Mouse (Mus musculus) neural tube, embryonic 12.5 days (tissue): ENCODE data around the gene Tmem44. TPM values are rescaled to one million over a fixed set of nuclear protein-coding genes. Genes with fewer than 3 reads are reported as not detected.

Experiments used
- ATAC-seq: fragments of 200-750 bp; cut with Nextera tagmentation; 2 replicates; pipeline ENCODE4 v1.8.0; 2017; ENCODE audit warnings: low read depth, mild to moderate bottlenecking, moderate TSS enrichment, moderate library complexity; ENCODE audit not compliant: low FRiP score
- H3K27ac ChIP-seq: fragments of 300-500 bp; sonication (generic); 2 replicates; pipeline ENCODE4 v1.5.1; 2016
- H3K27me3 ChIP-seq: fragments of 300-500 bp; sonication (generic); replicated peaks from 2 replicates; pipeline ENCODE4 v1.6.1; 2016; ENCODE audit warnings: mild to moderate bottlenecking
- H3K36me3 ChIP-seq: fragments of 300-500 bp; sonication (generic); 2 replicates; pipeline ENCODE4 v1.6.1; 2016; ENCODE audit warnings: mild to moderate bottlenecking
- H3K4me1 ChIP-seq: fragments of 300-500 bp; sonication (generic); 2 replicates; pipeline ENCODE4 v1.6.1; 2016
- H3K4me2 ChIP-seq: fragments of 300-500 bp; sonication (generic); replicated peaks from 2 replicates; pipeline ENCODE4 v1.6.1; 2016; ENCODE audit warnings: mild to moderate bottlenecking
- H3K4me3 ChIP-seq: fragments of 300-500 bp; sonication (generic); 2 replicates; pipeline ENCODE4 v1.5.1; 2016
- H3K9ac ChIP-seq: fragments of 300-500 bp; sonication (generic); 2 replicates; pipeline ENCODE4 v1.6.1; 2016; ENCODE audit warnings: mild to moderate bottlenecking
- H3K9me3 ChIP-seq: fragments of 300-500 bp; sonication (generic); 2 replicates; pipeline ENCODE4 v1.6.1; 2016; ENCODE audit warnings: mild to moderate bottlenecking
- WGBS: fragments of 180-500 bp; shearing (Covaris S2); methylation state at CpG from one replicate; pipeline ENCODE4 v1.1.7; 2016; 5-methylcytosine and 5-hydroxymethylcytosine counted together
- polyA plus RNA-seq: library from polyadenylated mRNA; unstranded; fragments of >200 nt; fragmentation: Nextera tagmentation; extraction: Ambion mirVana; gene quantifications from 2 replicates; pipeline ENCODE4 v1.2.1, GENCODE M21; 2016

The Tmem44 gene
- polyA plus RNA-seq, 1 experiment from 2014 or later: 60.8 TPM

GRCm38 (mm10) chr16:30527889-30528288 is 22.8 kb downstream of the Tmem44 start:
- WGBS: 77% methylated on average over 2 of the region's 2 CpGs

DNA sequence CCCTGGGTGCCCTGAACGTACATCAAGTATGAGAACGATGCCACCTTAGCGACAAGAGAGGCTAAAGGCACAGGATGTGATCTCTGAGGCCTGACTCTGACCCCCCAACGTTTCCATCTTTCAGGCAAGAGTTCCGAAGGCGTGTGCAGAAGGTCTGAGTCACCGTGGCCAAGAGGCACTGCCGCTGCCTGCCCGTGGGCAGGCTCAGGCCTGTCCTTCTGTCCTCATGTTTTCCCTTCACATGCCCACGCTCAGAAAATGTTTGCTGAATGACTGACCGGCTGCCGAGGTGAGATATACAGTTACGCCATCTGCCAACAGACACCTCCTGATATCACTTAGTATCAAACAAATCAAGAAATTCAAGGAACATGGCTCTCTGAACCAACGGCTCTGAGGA is 24.9 kb downstream of the Tmem44 start:
- Histone ChIP-seq H3K36me3 (peaks cover 44% of the 10 kb centered on the region), H3K4me1 (no peaks in the 10 kb centered on the region), H3K4me3 (no peak overlapping the region), H3K27ac (no peak overlapping the region), H3K9ac (no peak overlapping the region), H3K27me3 (no peaks in the 10 kb centered on the region), H3K9me3 (no peaks in the 10 kb centered on the region), H3K4me2 (no peak overlapping the region)
- no peak for ATAC-seq
- 87% methylated on average over 14 of the region's 14 CpGs for WGBS

More at GRCm38 (mm10) chr16:30527889-30528288, 22.8 kb downstream of the Tmem44 start:
- Histone ChIP-seq H3K27ac (no peak overlapping the region), H3K27me3 (no peaks in the 10 kb centered on the region), H3K4me3 (no peak overlapping the region), H3K9ac (no peak overlapping the region), H3K36me3 (peaks cover 35% of the 10 kb centered on the region), H3K4me1 (no peaks in the 10 kb centered on the region), H3K9me3 (no peaks in the 10 kb centered on the region), H3K4me2 (no peak overlapping the region)
- ATAC-seq: no peak

GRCm38 (mm10) chr16:30524481-30524880 is 26.2 kb downstream of the Tmem44 start:
- Histone ChIP-seq H3K4me3 (no peak overlapping the region), H3K4me1 (no peaks in the 10 kb centered on the region), H3K36me3 (peaks cover 38% of the 10 kb centered on the region), H3K27me3 (no peaks in the 10 kb centered on the region), H3K9ac (no peak overlapping the region), H3K4me2 (no peak overlapping the region), H3K9me3 (no peaks in the 10 kb centered on the region), H3K27ac (no peak overlapping the region)
- 91% methylated on average over 6 of the region's 6 CpGs for WGBS
- ATAC-seq: no peak

DNA sequence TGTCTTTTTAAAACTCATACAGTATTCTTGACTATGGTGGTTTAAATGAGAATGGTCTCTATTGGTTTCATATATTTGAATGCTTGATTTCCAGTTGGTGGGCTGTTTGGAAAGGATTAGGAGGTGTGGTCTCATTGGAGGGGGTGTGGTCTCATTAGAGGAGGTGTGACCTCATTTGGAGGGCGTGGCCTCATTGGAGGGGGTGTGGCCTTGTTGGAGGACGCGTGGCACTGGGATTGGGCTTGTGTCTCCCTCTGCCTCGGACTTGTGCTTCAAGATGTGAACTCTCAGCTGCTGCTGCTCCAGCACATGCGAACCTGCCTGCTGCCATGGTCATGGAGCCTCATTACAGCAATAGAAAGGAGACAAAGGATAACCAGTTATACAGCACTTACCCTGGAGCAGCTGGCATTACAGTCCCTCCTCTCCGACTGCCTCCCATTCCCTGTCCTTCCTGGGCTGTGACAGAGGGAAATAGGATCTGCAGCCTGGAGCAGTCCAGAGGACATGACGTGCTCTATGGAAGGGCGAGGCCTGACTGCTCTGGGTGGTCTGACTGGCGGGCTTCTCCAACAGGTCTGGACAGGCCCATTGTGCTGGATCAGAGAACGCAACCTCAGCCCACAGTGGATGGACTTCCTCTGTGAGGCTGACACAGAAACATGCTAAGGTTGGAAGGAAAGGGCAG is 28.2 kb downstream of the Tmem44 start:
- ATAC-seq: no peak
- no peaks in the 10 kb centered on the region for H3K9me3 ChIP-seq
- peaks cover 20% of the 10 kb centered on the region for H3K36me3 ChIP-seq
- WGBS: 62% methylated on average over 10 of the region's 10 CpGs
- no peaks in the 10 kb centered on the region for H3K27me3 ChIP-seq
- H3K4me1 ChIP-seq: no peaks in the 10 kb centered on the region
- no peak overlapping the region for H3K27ac ChIP-seq
- no peak overlapping the region for H3K9ac ChIP-seq
- H3K4me2 ChIP-seq: no peak overlapping the region
- no peak overlapping the region for H3K4me3 ChIP-seq

- Histone ChIP-seq H3K4me1 (no peaks in the 10 kb centered on the region), H3K4me3 (no peak overlapping the region), H3K27me3 (no peaks in the 10 kb centered on the region), H3K36me3 (peaks cover 22% of the 10 kb centered on the region), H3K27ac (no peak overlapping the region), H3K9me3 (no peaks in the 10 kb centered on the region), H3K4me2 (no peak overlapping the region), H3K9ac (no peak overlapping the region)
- 62% methylated on average over 3 of the region's 3 CpGs for WGBS
- no peak for ATAC-seq
These were observed 29.5 kb downstream of the Tmem44 start for GRCm38 (mm10) chr16:30521147-30521546.

GRCm38 (mm10) chr16:30520361-30520823 is 30.2 kb downstream of the Tmem44 start:
- H3K27me3 ChIP-seq: no peaks in the 10 kb centered on the region
- H3K36me3 ChIP-seq: peaks cover 29% of the 10 kb centered on the region
- no peak overlapping the region for H3K9ac ChIP-seq
- no peak overlapping the region for H3K4me3 ChIP-seq
- no peak overlapping the region for H3K27ac ChIP-seq
- no peak for ATAC-seq
- H3K4me1 ChIP-seq: no peaks in the 10 kb centered on the region
- no peaks in the 10 kb centered on the region for H3K9me3 ChIP-seq
- H3K4me2 ChIP-seq: 0 out of 2 replicates have a peak overlapping the region, but pooled peaks have one; percentile 16
- WGBS: 36% methylated on average over 9 of the region's 9 CpGs

DNA sequence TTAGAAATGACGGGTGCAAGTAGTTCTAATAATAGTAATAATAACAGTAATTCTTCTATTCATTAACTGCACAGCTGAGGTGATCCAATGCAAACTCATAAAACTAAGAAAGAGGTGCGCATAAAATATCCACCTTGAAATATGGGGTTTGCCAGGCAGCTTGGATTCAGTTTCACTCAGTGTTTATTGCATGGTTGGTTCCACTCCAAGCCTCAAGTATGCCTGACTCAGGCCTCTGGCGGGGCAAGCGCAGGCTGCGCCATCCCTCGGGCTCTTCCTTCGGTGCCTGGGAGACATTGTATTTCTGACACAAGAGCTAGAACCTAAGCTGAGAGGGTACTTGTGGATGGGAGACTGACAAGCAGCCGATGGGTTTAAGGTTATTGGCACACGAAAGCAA is 32.0 kb downstream of the Tmem44 start:
- H3K36me3 ChIP-seq: peaks cover 28% of the 10 kb centered on the region
- no peak for ATAC-seq
- no peaks in the 10 kb centered on the region for H3K27me3 ChIP-seq
- no peak overlapping the region for H3K27ac ChIP-seq
- no peak overlapping the region for H3K4me2 ChIP-seq
- no peak overlapping the region for H3K9ac ChIP-seq
- H3K4me1 ChIP-seq: 0 out of 2 replicates have a peak, but pooled peaks cover 2% of the 10 kb centered on the region
- WGBS: 84% methylated on average over 9 of the region's 9 CpGs
- no peak overlapping the region for H3K4me3 ChIP-seq
- no peaks in the 10 kb centered on the region for H3K9me3 ChIP-seq

DNA sequence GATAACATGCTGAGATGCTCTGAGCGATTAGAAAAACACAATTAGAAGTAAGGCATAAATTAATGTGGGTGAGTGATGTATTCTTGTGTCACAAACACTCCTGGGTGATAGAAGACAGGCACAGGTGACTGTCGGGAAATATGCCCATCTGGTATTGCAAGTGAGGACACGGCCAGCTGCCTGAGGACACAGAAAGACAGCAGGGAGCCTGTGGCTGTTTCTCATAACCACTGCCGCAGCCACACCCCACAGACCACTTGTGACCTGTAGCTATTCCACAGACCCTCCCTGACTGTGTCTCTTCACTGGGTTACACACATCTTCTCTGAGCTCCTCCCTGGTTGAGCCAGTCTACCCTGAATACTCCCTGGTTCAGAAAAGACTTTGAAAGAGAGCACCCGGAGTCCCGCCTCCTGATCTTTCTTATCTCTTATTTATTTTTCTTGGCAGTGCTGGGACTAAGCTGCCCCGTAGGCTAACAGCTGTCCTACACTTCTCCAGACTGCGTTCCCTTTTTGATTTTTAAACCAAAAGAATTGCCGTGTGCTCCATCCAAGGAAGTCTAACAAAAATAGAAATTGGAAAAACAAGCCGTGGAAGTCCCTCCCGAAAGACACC is 32.9 kb downstream of the Tmem44 start:
- WGBS: 74% methylated on average over 11 of the region's 11 CpGs
- ATAC-seq: no peak
- Histone ChIP-seq H3K36me3 (peaks cover 28% of the 10 kb centered on the region), H3K4me2 (no peak overlapping the region), H3K4me3 (no peak overlapping the region), H3K9me3 (no peaks in the 10 kb centered on the region), H3K27me3 (no peaks in the 10 kb centered on the region), H3K4me1 (0 out of 2 replicates have a peak, but pooled peaks cover 7% of the 10 kb centered on the region), H3K27ac (no peak overlapping the region), H3K9ac (no peak overlapping the region)

DNA sequence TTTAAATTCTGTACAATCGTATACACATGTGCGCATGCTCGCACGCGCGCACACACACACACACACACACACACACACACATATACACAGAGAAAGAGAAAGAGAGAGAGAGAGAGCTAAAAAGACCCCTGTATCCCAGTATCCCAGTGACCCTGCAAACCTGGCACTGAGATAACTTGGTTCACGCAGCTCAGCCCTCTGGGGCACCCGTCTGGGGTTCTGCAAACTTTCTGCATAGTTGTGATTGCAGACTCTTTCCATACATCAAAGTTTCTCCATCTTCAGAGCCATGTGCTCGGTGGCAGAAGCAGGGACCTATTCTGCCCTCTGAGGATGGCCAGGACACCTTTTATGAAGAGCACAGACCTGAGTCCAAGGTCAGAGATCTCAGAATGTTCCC is 33.6 kb downstream of the Tmem44 start:
- Histone ChIP-seq H3K4me1 (0 out of 2 replicates have a peak, but pooled peaks cover 15% of the 10 kb centered on the region), H3K9me3 (no peaks in the 10 kb centered on the region), H3K9ac (no peak overlapping the region), H3K27me3 (no peaks in the 10 kb centered on the region), H3K4me2 (no peak overlapping the region), H3K4me3 (no peak overlapping the region), H3K27ac (no peak overlapping the region), H3K36me3 (peaks cover 21% of the 10 kb centered on the region)
- ATAC-seq: no peak
- 95% methylated on average over 9 of the region's 9 CpGs for WGBS

DNA sequence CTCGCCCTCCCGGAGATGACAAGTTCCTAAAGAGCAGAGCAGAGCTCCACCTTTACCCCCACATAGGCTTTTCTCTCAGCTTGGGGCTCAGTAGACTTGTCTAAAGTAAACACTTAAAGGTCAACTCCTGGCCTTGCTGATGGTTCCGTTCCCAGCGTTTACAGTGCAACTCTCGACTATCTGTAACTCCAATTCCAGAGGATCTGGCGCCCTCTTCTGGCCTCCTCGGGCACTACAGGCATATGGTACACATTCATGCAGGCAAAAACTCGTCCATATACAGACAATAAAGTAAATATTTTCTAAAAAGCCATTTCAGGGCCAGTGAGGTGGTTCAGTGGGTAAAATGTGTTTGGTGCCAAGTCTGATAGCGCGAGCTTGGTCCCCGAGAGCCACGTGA is 35.2 kb downstream of the Tmem44 start:
- 68% methylated on average over 12 of the region's 12 CpGs for WGBS
- H3K27me3 ChIP-seq: no peaks in the 10 kb centered on the region

GRCm38 (mm10) chr16:30513050-30514024 is 37.3 kb downstream of the Tmem44 start:
- H3K4me2 ChIP-seq: no peak overlapping the region
- WGBS: 74% methylated on average over 20 of the region's 20 CpGs
- H3K9ac ChIP-seq: no peak overlapping the region
- H3K4me3 ChIP-seq: no peak overlapping the region
- no peak overlapping the region for H3K27ac ChIP-seq
- peaks cover 27% of the 10 kb centered on the region for H3K4me1 ChIP-seq
- peak; percentile 34; the same call in 1 of the 2 replicates for ATAC-seq
- no peaks in the 10 kb centered on the region for H3K27me3 ChIP-seq
- no peaks in the 10 kb centered on the region for H3K9me3 ChIP-seq
- peaks cover 19% of the 10 kb centered on the region for H3K36me3 ChIP-seq

More for the DNA sequence above, 35.2 kb downstream of the Tmem44 start:
- Histone ChIP-seq H3K4me3 (no peak overlapping the region), H3K36me3 (peaks cover 19% of the 10 kb centered on the region), H3K9me3 (no peaks in the 10 kb centered on the region), H3K27ac (no peak overlapping the region), H3K9ac (no peak overlapping the region), H3K4me1 (peaks cover 23% of the 10 kb centered on the region), H3K4me2 (no peak overlapping the region)
- no peak for ATAC-seq
